Mouse (Mus musculus): Measurements from ENCODE around the gene Gas2l3. TPM values are rescaled to one million over a fixed set of nuclear protein-coding genes. Genes with fewer than 3 reads are reported as not detected.

The Gas2l3 gene
- total and polyA plus RNA-seq, 3 experiments: 0.59 to 2.8 (median 1.0) TPM

DNA sequence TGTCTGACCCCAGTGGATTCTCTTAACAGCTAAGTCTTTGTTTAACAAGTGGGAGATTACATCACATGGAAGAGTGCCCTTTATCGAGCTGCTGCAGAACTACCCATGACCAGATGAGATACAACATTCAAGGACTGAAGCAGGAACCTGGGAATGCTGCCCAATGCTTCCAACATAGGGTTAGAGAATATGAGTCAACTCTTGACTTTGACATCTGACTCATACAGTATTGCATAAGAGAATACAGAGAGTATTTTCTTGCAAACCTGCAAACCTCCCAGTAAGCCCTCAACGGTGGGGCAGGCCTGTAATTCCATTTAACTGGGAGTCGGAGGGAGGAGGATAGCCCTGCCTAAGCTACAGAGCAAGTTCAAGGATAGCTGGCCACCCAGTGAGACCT is 15.0 kb upstream of the Gas2l3 start:
- TF ChIP-seq CTCF (IDR thresholded peaks at IDR 0.05): no peak
- no peak for TF ChIP-seq EP300 (IDR thresholded peaks at IDR 0.05; ENCODE audit: insufficient read depth, low read depth, low read length)
- no peak for TF ChIP-seq POLR2A (IDR thresholded peaks at IDR 0.05; ENCODE audit: insufficient read depth, low read depth, low read length)
- Histone ChIP-seq H3K9ac (ENCODE audit: low read depth, low read length) (no peak overlapping the region), H3K27me3 (ENCODE audit: control insufficient read depth, insufficient read depth, low read length) (no peaks in the 10 kb centered on the region), H3K36me3 (ENCODE audit: control insufficient read depth, insufficient read depth, low read length) (no peaks in the 10 kb centered on the region), H3K79me2 (replicated peaks; ENCODE audit: control insufficient read depth, insufficient read depth, low read length) (no peaks in the 10 kb centered on the region), H3K4me3 (no peak overlapping the region), H3K27ac (no peak overlapping the region), H3K4me1 (ENCODE audit: control insufficient read depth, insufficient read depth, low read length) (no peaks in the 10 kb centered on the region)
- WGBS: 49% methylated on average over 3 of the region's 3 CpGs
- intact Hi-C loops (cut with DNase I): no loop called here
- peak in 1 of 2 experiments; percentile 31 for DNase-seq

GRCm38 (mm10) chr10:89453794-89454193 is 10.0 kb upstream of the Gas2l3 start:
- TF ChIP-seq EP300 (IDR thresholded peaks at IDR 0.05; ENCODE audit: insufficient read depth, low read depth, low read length) (no peak), POLR2A (IDR thresholded peaks at IDR 0.05; ENCODE audit: insufficient read depth, low read depth, low read length) (no peak), CTCF (IDR thresholded peaks at IDR 0.05) (no peak)
- no peak overlapping the region for H3K4me3 ChIP-seq
- no peaks in the 10 kb centered on the region for H3K4me1 ChIP-seq (ENCODE audit: control insufficient read depth, insufficient read depth, low read length)
- 42% methylated on average over 3 of the region's 3 CpGs for WGBS
- no peak for DNase-seq
- no peak overlapping the region for H3K9ac ChIP-seq (ENCODE audit: low read depth, low read length)
- no peaks in the 10 kb centered on the region for H3K27me3 ChIP-seq (ENCODE audit: control insufficient read depth, insufficient read depth, low read length)
- H3K36me3 ChIP-seq (ENCODE audit: control insufficient read depth, insufficient read depth, low read length): no peaks in the 10 kb centered on the region
- no peak overlapping the region for H3K27ac ChIP-seq
- intact Hi-C loops (cut with DNase I): no loop called here
- no peaks in the 10 kb centered on the region for H3K79me2 ChIP-seq (replicated peaks; ENCODE audit: control insufficient read depth, insufficient read depth, low read length)

DNA sequence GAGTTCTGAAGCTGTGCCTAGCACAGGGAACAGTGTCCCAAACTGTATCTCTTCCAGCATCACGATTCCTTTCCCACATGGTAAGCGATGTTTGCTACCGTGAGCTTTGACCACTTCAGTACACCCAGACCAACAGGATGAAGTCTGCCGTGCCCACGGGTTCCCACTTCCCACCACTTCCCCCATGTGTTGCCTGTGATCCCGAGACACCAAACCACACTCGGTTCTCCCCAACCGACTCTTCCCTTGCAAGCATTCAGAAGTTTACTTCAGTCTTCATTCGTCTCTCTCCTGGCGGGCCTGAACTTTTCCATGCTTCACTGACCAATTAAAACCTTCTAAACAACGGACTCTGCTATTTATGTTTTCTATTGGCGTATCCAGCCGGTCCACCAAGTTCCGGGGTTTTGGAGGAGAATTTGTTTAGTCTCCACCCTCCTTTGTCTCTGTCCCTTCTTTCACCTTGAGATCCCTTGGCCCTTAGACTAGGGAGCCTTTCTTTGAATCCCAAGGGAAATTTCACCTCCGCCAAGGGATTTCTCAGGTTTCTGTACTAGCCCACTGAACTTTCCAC is 9.4 kb upstream of the Gas2l3 start:
- TF ChIP-seq EP300 (IDR thresholded peaks at IDR 0.05; ENCODE audit: insufficient read depth, low read depth, low read length) (no peak), CTCF (IDR thresholded peaks at IDR 0.05) (no peak), POLR2A (IDR thresholded peaks at IDR 0.05; ENCODE audit: insufficient read depth, low read depth, low read length) (no peak)
- intact Hi-C loops (cut with DNase I): no loop called here
- H3K27me3 ChIP-seq (ENCODE audit: control insufficient read depth, insufficient read depth, low read length): no peaks in the 10 kb centered on the region
- no peaks in the 10 kb centered on the region for H3K79me2 ChIP-seq (replicated peaks; ENCODE audit: control insufficient read depth, insufficient read depth, low read length)
- H3K27ac ChIP-seq: no peak overlapping the region
- no peak overlapping the region for H3K9ac ChIP-seq (ENCODE audit: low read depth, low read length)
- H3K4me3 ChIP-seq: no peak overlapping the region
- H3K4me1 ChIP-seq (ENCODE audit: control insufficient read depth, insufficient read depth, low read length): no peaks in the 10 kb centered on the region
- no peak for DNase-seq
- H3K36me3 ChIP-seq (ENCODE audit: control insufficient read depth, insufficient read depth, low read length): no peaks in the 10 kb centered on the region
- 83% methylated on average over 15 of the region's 15 CpGs for WGBS

DNA sequence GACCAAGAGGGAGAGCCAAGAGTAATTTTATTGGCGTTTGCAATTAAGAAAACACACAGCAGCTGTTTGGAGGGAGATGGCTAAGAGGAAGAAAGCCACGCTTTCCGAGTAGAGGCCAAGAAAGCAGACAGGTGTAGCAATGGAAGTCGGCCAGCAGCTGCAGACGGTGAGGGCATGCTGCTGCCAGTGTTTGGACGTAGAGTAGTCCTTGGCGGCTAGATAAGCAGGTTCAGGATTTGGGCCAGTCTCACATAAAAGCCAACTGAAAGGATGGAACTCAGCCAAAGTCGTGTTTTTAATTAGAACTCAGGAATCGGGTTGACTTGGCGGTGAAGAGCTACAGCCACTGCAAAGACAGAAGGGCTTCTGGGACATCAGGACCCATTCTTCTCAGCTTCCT is 6.6 kb upstream of the Gas2l3 start:
- peak in 1 of 2 experiments; percentile 22 for DNase-seq
- Histone ChIP-seq H3K4me3 (no peak overlapping the region), H3K4me1 (ENCODE audit: control insufficient read depth, insufficient read depth, low read length) (no peaks in the 10 kb centered on the region), H3K27ac (no peak overlapping the region), H3K36me3 (ENCODE audit: control insufficient read depth, insufficient read depth, low read length) (no peaks in the 10 kb centered on the region), H3K9ac (ENCODE audit: low read depth, low read length) (no peak overlapping the region), H3K27me3 (ENCODE audit: control insufficient read depth, insufficient read depth, low read length) (no peaks in the 10 kb centered on the region), H3K79me2 (replicated peaks; ENCODE audit: control insufficient read depth, insufficient read depth, low read length) (no peaks in the 10 kb centered on the region)
- WGBS: 23% methylated on average over 10 of the region's 10 CpGs
- no peak for TF ChIP-seq EP300 (IDR thresholded peaks at IDR 0.05; ENCODE audit: insufficient read depth, low read depth, low read length)
- TF ChIP-seq POLR2A (IDR thresholded peaks at IDR 0.05; ENCODE audit: insufficient read depth, low read depth, low read length): no peak
- no peak for TF ChIP-seq CTCF (IDR thresholded peaks at IDR 0.05)
- intact Hi-C loops (cut with DNase I): no loop called here

DNA sequence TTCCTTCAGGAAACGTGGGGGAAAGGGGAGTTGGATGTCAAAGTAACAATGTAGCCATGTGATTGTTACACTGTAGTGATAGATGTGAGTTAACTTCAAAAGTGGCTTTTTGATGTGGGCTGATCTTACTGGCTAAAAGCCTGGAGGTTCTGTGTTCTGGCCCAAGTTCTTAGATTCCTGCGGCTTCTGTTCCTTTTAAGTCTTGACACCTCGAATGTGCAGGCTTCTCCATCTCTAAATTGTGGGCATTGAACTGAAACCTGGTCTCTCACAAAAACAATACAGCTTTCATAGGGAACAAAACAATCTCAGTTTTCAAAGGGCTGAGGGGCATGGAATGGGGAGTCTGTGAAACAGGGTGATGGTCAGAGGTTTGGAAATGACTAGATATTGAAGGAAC is 614 bp upstream of the Gas2l3 start:
- intact Hi-C loops (cut with DNase I): no loop called here
- H3K4me3 ChIP-seq: peak overlapping the region; percentile 80
- H3K4me1 ChIP-seq (ENCODE audit: control insufficient read depth, insufficient read depth, low read length): peaks cover 2% of the 10 kb centered on the region; the same call in 1 of the 2 replicates
- no peak overlapping the region for H3K27ac ChIP-seq
- TF ChIP-seq EP300 (IDR thresholded peaks at IDR 0.05; ENCODE audit: insufficient read depth, low read depth, low read length) (no peak), POLR2A (IDR thresholded peaks at IDR 0.05; ENCODE audit: insufficient read depth, low read depth, low read length) (no peak), CTCF (IDR thresholded peaks at IDR 0.05) (no peak)
- H3K36me3 ChIP-seq (ENCODE audit: control insufficient read depth, insufficient read depth, low read length): no peaks in the 10 kb centered on the region
- DNase-seq: no peak
- 36% methylated on average over 3 of the region's 3 CpGs for whole genome bisulfite sequencing
- no peaks in the 10 kb centered on the region for H3K27me3 ChIP-seq (ENCODE audit: control insufficient read depth, insufficient read depth, low read length)
- no peak overlapping the region for H3K9ac ChIP-seq (ENCODE audit: low read depth, low read length)
- no peaks in the 10 kb centered on the region for H3K79me2 ChIP-seq (replicated peaks; ENCODE audit: control insufficient read depth, insufficient read depth, low read length)

- intact Hi-C loops (cut with DNase I): no loop called here
- peaks cover 2% of the 10 kb centered on the region; the same call in 1 of the 2 replicates for H3K4me1 ChIP-seq (ENCODE audit: control insufficient read depth, insufficient read depth, low read length)
- WGBS: under 1% methylated on average over 17 of the region's 17 CpGs
- TF ChIP-seq POLR2A (IDR thresholded peaks at IDR 0.05; ENCODE audit: insufficient read depth, low read depth, low read length): no peak
- TF ChIP-seq CTCF (IDR thresholded peaks at IDR 0.05): no peak
- no peak for TF ChIP-seq EP300 (IDR thresholded peaks at IDR 0.05; ENCODE audit: insufficient read depth, low read depth, low read length)
- H3K27me3 ChIP-seq (ENCODE audit: control insufficient read depth, insufficient read depth, low read length): no peaks in the 10 kb centered on the region
- no peaks in the 10 kb centered on the region for H3K36me3 ChIP-seq (ENCODE audit: control insufficient read depth, insufficient read depth, low read length)
- no peaks in the 10 kb centered on the region for H3K79me2 ChIP-seq (replicated peaks; ENCODE audit: control insufficient read depth, insufficient read depth, low read length)
- H3K4me3 ChIP-seq: peak overlapping the region; percentile 80
- peak overlapping the region; percentile 59 for H3K9ac ChIP-seq (ENCODE audit: low read depth, low read length)
- H3K27ac ChIP-seq: peak overlapping the region; percentile 51
- DNase-seq: peak in 1 of 2 experiments; percentile 53
These were observed 598 bp downstream of the Gas2l3 start for GRCm38 (mm10) chr10:89443115-89443622.

All from heart, adult 2 months (tissue).